Mouse (Mus musculus): ENCODE data around the gene Gm27179. TPM values are rescaled to one million over a fixed set of nuclear protein-coding genes. Genes with fewer than 3 reads are reported as not detected.
A peak's percentile ranks its signal among the peaks of the same experiment; 100 is the strongest.
"Not testable (repeated sequence)": the region's sequence is repeated elsewhere in the genome, so short reads cannot be mapped to it uniquely, and the experiment has no call there.

Gene Gm27179
- total and polyA plus RNA-seq, 2 experiments from 2014 or later = not detected

DNA sequence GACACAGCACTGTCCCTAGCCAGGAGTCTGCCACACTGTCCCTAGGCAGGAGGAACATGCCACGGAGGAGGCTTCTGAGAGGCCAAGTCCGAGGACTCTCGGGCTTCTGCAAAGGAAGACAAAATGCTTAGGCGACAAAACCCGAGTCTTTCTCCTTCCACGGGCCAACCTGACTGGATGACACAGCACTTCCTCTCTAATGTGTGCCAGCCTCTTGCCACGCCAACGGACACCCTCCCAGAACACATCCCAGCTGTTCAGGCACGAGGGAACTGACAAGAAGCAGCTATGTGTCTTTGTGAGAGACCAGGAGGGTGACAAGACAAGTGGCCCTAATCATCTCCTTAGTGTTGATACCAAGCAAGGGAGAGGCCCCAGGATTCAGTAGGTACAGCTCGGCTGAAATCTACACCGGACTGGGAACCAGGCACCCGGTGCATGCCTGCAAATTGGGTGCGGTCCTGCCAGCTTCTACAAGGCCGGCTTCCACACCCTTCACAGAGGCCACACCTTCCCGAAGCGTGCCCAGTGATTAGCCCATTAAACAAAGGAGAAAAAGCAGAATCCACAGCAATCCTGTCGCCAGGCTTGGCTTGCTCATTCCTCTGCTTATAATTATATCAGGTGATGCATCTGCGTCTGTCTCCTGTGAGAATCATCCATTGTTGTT lies 26.7 kb downstream of the Gm27179 start:
- WGBS = no CpG with 5 or more reads among the region's 18 CpGs
- H3K4me1 ChIP-seq (ENCODE audit: insufficient read depth); DNase-seq; H3K9me3 ChIP-seq (ENCODE audit: low read length); H3K27me3 ChIP-seq (ENCODE audit: insufficient read depth, low read length); ATAC-seq; H3K27ac ChIP-seq (ENCODE audit: low read depth, low read length); H3K9ac ChIP-seq; H3K4me2 ChIP-seq (ENCODE audit: low read depth); H3K4me3 ChIP-seq (ENCODE audit: low read depth, low read length); H3K36me3 ChIP-seq (ENCODE audit: insufficient read depth): not testable (repeated sequence)

DNA sequence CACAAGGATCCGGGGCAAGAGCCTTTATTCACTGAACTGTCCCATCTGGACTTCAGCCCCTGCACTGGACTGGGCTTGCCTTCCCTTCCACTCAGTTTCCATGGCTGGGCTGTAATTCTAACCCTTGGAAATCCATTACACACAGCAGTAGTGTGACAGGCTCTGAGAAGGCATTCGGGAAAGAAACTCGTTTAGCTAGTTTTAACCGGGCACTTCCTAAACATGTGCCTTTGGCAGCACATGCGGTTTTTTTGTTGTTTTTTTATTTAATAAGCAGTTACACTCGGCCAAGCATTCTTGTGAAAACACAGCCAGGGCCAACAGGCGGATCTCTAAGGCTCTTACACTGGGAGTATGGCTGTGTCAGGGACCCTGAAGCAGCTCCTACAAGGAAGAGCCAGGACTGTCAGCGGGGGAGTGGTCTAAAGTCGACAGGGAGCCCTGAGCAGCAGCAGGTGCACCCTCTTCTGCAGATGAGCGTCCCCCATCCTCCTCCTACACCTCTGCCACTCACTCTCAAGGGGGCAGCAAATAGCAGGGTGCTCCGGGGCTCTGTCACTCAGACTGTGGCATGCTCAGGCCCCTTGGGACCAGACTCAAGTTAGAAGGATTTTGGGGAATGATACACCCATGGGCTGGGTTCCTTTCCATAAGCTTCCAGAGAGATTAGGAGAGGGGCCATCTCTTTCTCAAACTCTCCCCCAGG lies 38.3 kb downstream of the Gm27179 start:
- H3K27ac ChIP-seq (ENCODE audit: low read depth, low read length); H3K27me3 ChIP-seq (ENCODE audit: insufficient read depth, low read length); DNase-seq; H3K4me3 ChIP-seq (ENCODE audit: low read depth, low read length); H3K4me2 ChIP-seq (ENCODE audit: low read depth); H3K36me3 ChIP-seq (ENCODE audit: insufficient read depth); H3K9ac ChIP-seq; H3K9me3 ChIP-seq (ENCODE audit: low read length); H3K4me1 ChIP-seq (ENCODE audit: insufficient read depth): not testable (repeated sequence)
- ATAC-seq = peak; percentile 71
- no CpG with 5 or more reads among the region's 11 CpGs for WGBS

DNA sequence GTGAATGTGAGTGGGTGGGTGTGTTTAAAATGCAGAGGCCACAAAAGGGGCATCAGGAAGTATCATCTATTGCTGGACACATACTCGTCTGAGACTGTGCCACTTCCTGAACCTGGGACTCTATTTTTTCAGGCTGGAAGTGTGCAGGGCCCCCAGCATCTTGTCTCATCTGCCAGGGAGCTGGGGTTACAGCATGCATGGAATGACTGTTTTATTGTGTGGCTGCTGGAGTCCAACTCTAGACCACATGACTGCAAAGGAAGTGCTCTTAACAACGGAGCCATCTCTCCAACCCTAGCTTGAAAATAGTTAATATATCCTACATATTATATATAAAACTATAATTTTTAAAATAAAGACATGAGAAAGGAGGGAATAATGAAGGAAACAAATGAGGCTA lies 39.0 kb downstream of the Gm27179 start:
- H3K9me3 ChIP-seq (ENCODE audit: low read length); H3K4me1 ChIP-seq (ENCODE audit: insufficient read depth); ATAC-seq; H3K27me3 ChIP-seq (ENCODE audit: insufficient read depth, low read length); H3K9ac ChIP-seq; H3K27ac ChIP-seq (ENCODE audit: low read depth, low read length); H3K4me2 ChIP-seq (ENCODE audit: low read depth); H3K36me3 ChIP-seq (ENCODE audit: insufficient read depth); H3K4me3 ChIP-seq (ENCODE audit: low read depth, low read length); DNase-seq: not testable (repeated sequence)
- no CpG with 5 or more reads among the region's 2 CpGs for WGBS

DNA sequence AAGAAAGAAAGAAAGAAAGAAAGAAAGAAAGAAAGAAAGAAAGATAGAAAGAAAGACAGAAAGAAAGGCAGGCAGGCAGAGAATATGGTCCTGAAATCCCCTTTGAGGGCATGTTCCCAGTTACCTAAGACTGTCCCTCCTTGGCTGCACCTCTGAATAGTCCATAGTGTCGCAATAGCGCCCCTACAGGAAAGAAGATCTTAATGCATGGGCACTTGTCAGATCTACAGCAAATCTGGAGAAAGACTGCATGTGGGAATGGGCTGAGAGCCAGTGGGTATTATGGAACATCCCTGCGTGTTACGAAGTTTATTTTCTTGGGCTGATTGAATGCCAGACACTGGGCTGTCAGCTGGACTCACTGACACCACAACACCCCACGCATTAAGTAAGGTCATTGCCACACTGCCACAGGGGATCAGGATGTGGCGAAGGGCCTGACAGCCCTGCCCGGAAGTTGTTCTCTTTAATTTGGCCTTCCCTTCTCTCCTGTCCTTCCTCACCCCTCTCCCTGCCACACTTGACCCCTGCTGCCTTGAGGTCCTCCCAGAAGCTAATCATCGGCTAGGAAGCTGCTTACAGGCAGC lies 42.1 kb downstream of the Gm27179 start:
- H3K4me1 ChIP-seq (ENCODE audit: insufficient read depth); DNase-seq; H3K4me2 ChIP-seq (ENCODE audit: low read depth); H3K9ac ChIP-seq; H3K27me3 ChIP-seq (ENCODE audit: insufficient read depth, low read length); H3K36me3 ChIP-seq (ENCODE audit: insufficient read depth); H3K27ac ChIP-seq (ENCODE audit: low read depth, low read length); ATAC-seq; H3K4me3 ChIP-seq (ENCODE audit: low read depth, low read length); H3K9me3 ChIP-seq (ENCODE audit: low read length): not testable (repeated sequence)
- no CpG with 5 or more reads among the region's 8 CpGs for WGBS

DNA sequence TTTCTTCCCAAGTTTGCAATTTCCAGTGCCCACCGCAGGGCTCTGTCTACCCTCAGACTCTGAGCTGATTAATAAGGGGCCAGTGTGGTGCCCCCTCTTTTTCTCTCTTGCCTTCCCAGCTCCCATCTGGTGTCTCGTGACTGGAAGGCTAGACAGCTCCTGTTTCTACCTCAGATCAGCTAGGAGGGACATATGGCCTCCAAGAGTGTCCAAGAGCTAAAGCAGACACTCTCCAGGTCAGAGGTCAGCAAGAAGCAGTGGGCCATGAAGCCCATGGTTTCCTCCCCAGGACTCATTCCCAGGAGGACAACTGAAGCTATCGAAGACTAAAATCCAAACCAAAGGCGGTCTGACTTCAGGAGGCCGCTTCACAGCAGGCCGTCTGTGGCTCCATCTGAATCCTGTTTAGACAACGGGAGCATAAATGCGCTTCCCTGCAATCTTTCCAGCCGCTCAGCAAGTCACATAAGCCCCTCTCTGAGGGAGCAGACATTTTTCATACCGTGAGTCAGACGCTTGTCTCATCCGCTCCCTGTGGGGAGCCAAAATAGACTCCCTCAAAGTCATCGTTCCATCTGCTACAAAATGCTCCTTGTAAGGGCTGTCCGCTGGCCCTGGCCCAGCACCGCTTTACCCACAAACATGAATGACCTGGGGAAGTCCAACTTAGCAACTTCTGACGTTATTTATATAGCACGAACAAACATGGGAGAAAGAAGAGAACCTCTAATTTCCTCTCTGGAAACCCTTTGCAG lies 44.6 kb downstream of the Gm27179 start:
- not testable (repeated sequence) for H3K9ac ChIP-seq; H3K4me1 ChIP-seq (ENCODE audit: insufficient read depth); H3K4me3 ChIP-seq (ENCODE audit: low read depth, low read length); H3K27me3 ChIP-seq (ENCODE audit: insufficient read depth, low read length); DNase-seq; H3K9me3 ChIP-seq (ENCODE audit: low read length); H3K4me2 ChIP-seq (ENCODE audit: low read depth); H3K36me3 ChIP-seq (ENCODE audit: insufficient read depth); H3K27ac ChIP-seq (ENCODE audit: low read depth, low read length)
- no CpG with 5 or more reads among the region's 17 CpGs for WGBS
- ATAC-seq = peak; percentile 16; the same call in 1 of the 2 replicates

DNA sequence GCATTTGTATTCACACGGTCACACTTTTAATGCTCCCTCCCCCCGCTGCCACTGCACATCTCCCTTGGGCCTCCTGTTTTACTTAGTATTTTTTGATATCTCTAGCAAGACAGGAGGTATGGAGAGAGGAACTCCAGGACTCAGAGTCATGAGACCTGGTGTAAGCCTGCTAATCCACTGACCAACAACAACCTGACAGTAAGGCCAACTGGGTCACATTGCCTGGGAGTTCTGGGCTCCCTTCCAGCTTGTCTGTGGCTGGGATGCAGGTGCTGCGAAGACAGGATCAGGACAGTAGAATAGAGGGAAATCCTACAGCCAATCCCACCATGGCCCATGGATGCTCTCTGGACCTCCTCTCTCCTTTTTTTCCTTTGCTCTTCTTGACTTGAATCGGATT lies 47.9 kb downstream of the Gm27179 start:
- H3K9me3 ChIP-seq (ENCODE audit: low read length); H3K4me3 ChIP-seq (ENCODE audit: low read depth, low read length); H3K9ac ChIP-seq; H3K27me3 ChIP-seq (ENCODE audit: insufficient read depth, low read length); ATAC-seq; H3K4me1 ChIP-seq (ENCODE audit: insufficient read depth); H3K4me2 ChIP-seq (ENCODE audit: low read depth); H3K27ac ChIP-seq (ENCODE audit: low read depth, low read length); H3K36me3 ChIP-seq (ENCODE audit: insufficient read depth); DNase-seq: not testable (repeated sequence)
- WGBS = no CpG with 5 or more reads among the region's 4 CpGs

Other genes starting within 250 kb of the Gm27179 start
- not detected in 2 replicates for gene Synb, start 218.2 kb downstream of the Gm27179 start, total RNA-seq (2014; rRNA removed)
- gene Synb, start 218.2 kb downstream of the Gm27179 start, polyA plus RNA-seq (2015; fragmentation: Nextera tagmentation; extraction: Ambion mirVana) = not detected in 2 replicates
- not detected in 2 replicates for gene Gm16867, start 9.2 kb downstream of the Gm27179 start, total RNA-seq (2014; rRNA removed)
- gene Gm16867, start 9.2 kb downstream of the Gm27179 start, polyA plus RNA-seq (2015; fragmentation: Nextera tagmentation; extraction: Ambion mirVana) = not detected in 2 replicates
- 19.3 and 20.0 TPM in 2 replicates for gene Entpd4b, start 42.9 kb upstream of the Gm27179 start, total RNA-seq (2014; rRNA removed)
- 12.4 and 14.4 TPM in 2 replicates for gene Entpd4b, start 42.9 kb upstream of the Gm27179 start, polyA plus RNA-seq (2015; fragmentation: Nextera tagmentation; extraction: Ambion mirVana)

Data from forebrain, postnatal 0 days (tissue).